Mouse (Mus musculus) MEL (cell line): ENCODE data around the gene Srsf6.

ENCODE experiments used
- CHD2 ChIP-seq: IDR thresholded peaks from 2 replicates; pipeline ENCODE4 v1.6.1; 2011; ENCODE audit warnings: low read length, improper control_type of control experiment
- CTCF ChIP-seq, 3 experiments: IDR thresholded peaks in 2 of 3; conservative IDR thresholded peaks in 1 of 3; 2 replicates each; pipeline ENCODE4 v1.5.1; 2011 to 2012; ENCODE audit warnings: low read length in 3 of 3, low read depth in 2 of 3, mild to moderate bottlenecking in 2 of 3, improper control_type of control experiment in 1 of 3, inconsistent platforms in 1 of 3, mixed read lengths in 1 of 3, moderate library complexity in 1 of 3; ENCODE audit not compliant: control insufficient read depth in 1 of 3, insufficient read depth in 1 of 3, poor library complexity in 1 of 3, severe bottlenecking in 1 of 3
- GABPA ChIP-seq: IDR thresholded peaks from 2 replicates; pipeline ENCODE4 v1.6.1; 2012; ENCODE audit warnings: low read depth, mild to moderate bottlenecking, inconsistent platforms, low read length, improper control_type of control experiment, moderate library complexity
- MAFK ChIP-seq: IDR thresholded peaks from 2 replicates; pipeline ENCODE4 v1.6.1; 2011; ENCODE audit warnings: low read depth, mild to moderate bottlenecking, low read length, improper control_type of control experiment, borderline replicate concordance
- POLR2AphosphoS2 ChIP-seq: IDR thresholded peaks from 2 replicates; pipeline ENCODE4 v1.6.1; 2011; ENCODE audit warnings: low read length, improper control_type of control experiment
- ZNF384 ChIP-seq: IDR thresholded peaks from 2 replicates; pipeline ENCODE4 v1.6.1; 2012; ENCODE audit warnings: low read depth, mild to moderate bottlenecking, inconsistent platforms, low read length, improper control_type of control experiment

DNA sequence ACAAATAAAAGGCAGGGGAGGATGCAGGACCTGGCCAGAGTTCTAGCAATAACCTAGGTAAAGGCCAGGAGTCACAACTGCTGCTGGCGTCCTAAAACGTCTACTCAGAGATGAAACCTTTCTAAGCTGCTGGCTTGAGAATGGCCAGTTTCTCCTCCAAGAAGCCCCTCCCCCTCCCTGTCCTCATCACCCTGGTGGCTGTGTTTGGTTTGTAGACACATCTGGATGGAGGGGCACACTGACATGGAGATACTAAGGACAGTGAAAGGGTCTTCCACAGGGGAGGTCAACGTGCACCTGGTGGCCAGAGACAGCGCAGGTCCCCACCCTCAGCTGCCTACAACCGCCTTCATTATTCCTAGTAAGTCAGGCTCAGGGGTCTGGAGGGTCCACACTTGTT, 15.6 kb downstream of the Srsf6 start:
- no peak for TF ChIP-seq GABPA
- TF ChIP-seq POLR2AphosphoS2: no peak
- no peak for TF ChIP-seq MAFK
- no peak for TF ChIP-seq ZNF384
- TF ChIP-seq CTCF (IDR thresholded peaks at IDR 0.05 in 2 of 3, conservative IDR thresholded peaks at IDR 0.05 in 1 of 3; ENCODE audit: control insufficient read depth in 1 of 3, insufficient read depth in 1 of 3, low read depth in 2 of 3, low read length in 3 of 3, poor library complexity in 1 of 3, severe bottlenecking in 1 of 3): no peak
- no peak for TF ChIP-seq CHD2
